Mouse (Mus musculus) right cerebral cortex, adult 2 months (tissue): ENCODE measurements around the gene Rab5a.
"Not testable (repeated sequence)": the region's sequence is repeated elsewhere in the genome, so short reads cannot be mapped to it uniquely, and the experiment has no call there.

Experiments
- DNase-seq, 2 experiments: peaks; one replicate each; pipeline ENCODE4 v3.0.0; 2021 to 2022; ENCODE audit warnings: low spot score in 2 of 2

Gene Rab5a

DNA sequence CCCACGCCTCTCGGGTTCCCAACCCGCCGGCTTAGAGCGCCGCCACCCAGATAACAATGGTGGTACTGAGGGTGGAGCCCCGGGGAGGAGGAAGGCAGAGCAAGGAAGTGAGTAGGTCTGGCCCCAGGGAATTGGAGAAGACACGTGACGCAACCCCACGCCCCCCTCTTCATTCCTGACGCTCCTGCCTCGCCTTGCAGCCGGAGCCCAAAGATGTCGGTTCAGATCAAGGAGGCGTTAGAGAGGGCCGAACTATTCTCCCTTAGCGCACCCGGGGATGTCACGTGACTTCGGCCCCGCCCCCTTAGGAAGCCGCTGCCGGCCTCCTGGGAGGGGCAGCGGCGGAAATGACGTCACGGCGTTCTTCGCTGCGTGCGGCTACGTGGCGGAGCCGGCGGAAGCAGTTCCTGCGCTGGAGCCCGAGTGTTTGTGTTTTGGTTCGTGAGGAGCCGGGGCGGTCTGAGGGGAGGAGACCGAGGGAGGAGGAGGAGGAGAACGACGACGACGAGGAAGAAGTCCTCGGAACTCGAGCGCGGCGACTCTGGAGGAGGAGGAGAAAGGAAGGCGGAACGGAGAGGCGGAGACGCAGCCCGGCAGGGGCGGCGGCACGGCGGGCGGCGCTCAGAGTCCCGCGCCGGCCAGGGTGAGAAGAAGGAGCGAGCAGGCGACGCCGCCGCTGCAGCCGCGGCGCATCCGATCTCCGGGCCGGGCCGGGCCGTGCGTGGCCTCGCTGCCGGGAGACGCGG, at the start of gene Rab5a:
Gene Rab5a (plus strand): TSS at position 377 of the 746 bp plus-strand sequence.
- DNase-seq, result peak; percentile 98 to 99

- no peak for DNase-seq
Observed at GRCm38 (mm10) chr17:53456152-53456551, 22.9 kb upstream of the Rab5a start.

- no peak for DNase-seq
Observed at GRCm38 (mm10) chr17:53456742-53457141, 22.3 kb upstream of the Rab5a start.

- peak; percentile 69 to 73 for DNase-seq
Observed at GRCm38 (mm10) chr17:53462603-53463495, 16.2 kb upstream of the Rab5a start, which contains the start of gene Efhb. Gene Efhb, minus strand, starts transcription at chr17:53463321.

GRCm38 (mm10) chr17:53463496-53463840, 15.6 kb upstream of the Rab5a start:
- no peak for DNase-seq

- no peak for DNase-seq
Observed at GRCm38 (mm10) chr17:53465569-53465968, 13.5 kb upstream of the Rab5a start.

DNA sequence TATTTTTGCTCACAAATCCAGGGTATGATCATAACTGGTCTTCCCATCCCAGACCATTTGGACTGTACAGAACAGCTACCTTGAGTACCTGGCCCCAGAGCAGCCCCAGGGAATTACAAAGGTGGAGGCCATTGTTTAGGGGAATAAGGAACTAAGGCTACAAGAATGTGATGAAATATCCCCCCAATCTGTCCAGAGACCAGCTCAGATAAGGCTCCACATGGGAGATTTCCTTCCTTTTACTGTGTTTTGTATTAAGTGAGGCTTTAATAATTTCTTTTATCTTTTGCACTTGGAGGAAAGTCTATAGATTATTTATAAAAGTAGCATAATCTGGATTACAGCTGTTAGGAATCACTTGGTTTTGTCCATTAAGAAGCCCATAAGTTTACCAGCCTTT, 10.3 kb upstream of the Rab5a start:
- DNase-seq, result no peak

DNA sequence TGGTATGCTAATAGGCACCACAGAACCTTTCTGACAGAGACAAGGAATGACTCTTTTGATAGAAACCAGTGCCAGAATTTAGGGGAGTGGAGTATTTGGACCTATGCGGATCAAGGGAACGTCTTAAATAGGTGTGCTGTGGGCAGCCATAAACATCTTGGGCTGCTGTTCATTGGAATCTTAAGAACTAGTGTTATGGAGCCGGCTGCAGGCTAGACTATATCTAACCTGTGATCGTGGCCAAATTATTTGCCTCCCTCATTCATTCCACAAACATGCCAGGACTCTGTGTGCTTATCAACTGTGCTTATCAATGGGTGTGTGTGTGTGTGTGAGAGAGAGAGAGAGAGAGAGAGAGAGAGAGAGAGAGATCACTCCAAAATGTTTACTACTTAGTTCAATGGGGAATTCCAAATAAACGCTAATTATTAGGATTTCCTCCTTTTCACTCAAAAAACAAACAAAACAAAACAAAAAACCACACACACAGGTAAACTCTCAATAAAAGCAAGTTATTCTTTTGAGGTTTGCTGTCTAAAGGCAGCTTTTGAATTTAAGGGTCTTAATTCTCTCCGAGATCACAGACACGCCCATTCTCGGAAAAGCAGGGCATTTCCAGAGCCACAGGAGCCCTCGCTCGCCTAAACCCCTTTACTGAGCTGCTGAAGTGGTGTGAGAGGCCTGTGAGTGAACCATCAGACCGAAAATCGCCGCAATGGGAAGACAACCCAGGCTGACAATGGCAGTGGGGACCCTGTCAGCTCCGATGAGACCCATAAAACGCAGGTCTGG, 772 bp upstream of the Rab5a start:
- no peak for DNase-seq

- peak; percentile 55 to 66 for DNase-seq
Observed at GRCm38 (mm10) chr17:53479604-53480041, 589 bp downstream of the Rab5a start.

GRCm38 (mm10) chr17:53480433-53480832, 1.4 kb downstream of the Rab5a start:
- no peak for DNase-seq

DNA sequence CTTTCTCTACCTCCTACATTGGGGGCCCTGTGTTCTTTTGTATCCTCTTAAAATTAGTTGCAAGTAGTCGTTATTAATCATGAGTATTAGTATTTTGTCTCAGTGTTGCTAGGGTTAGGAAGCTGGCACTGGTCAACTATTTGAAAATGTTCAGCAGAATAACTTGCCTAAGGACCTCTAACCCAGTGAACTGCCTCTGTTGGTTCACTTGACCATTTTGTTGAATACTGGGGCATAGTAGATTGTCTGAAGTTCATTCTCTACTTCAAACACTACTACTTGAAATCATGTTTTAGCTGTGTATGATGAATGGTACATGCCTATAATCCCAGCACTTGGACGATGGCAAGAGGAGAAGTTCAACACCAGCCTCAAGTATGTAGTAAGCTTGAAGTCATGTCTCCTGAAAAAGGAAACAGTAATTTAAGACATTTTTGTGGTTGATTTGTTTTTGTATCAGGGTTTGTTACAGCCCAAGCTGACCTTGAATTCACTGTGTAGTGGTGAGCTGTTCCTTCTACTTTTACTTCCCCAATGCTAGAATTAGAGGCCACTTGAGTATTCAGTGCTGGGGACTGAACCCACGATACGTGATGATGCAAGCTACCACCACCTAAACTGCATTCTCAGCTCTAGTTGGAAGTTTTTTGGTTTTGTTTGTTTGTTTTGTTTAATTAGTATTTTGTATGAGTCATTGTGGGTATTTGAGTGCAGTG, 9.4 kb downstream of the Rab5a start:
- DNase-seq, result no peak

DNA sequence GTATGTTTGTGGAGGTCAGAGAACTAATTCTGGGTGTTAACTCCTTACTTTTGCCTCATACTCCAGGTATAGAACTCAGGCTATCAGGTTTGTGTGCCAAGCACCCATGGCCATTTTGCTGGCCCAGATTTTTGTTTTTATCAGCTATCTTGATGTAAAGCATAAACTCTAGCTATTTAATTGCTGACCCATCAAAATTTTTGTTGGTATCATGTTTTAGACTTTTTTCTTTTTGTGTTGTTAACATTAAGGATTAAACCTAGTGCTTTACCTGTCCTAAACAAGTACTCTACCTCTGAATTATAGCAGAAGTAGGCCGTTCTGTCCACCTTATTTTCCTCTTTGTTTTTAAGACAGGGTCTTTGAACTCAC, 10.0 kb downstream of the Rab5a start:
- no peak for DNase-seq

DNA sequence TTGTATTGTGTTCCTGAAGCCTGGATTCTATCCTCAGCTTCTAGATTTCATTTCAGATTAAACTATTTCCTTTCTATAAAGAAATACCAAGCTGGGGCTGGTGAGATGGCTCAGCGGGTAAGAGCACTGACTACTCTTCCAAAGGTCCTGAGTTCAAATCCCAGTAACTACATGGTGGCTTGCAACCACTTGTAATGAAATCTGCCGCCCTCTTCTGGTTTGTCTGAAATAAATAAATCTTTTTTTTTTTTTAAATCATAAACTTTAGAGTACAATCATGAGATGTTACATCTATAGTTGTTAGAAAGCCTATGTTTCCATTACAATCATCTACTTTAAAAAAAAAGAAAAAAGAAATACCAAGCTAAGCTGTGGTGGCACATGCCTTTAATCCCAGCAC, 23.9 kb downstream of the Rab5a start:
- DNase-seq, result no peak

GRCm38 (mm10) chr17:53512311-53512951, 33.4 kb downstream of the Rab5a start:
- DNase-seq, result peak in 1 of 2 experiments; percentile 18

GRCm38 (mm10) chr17:53519364-53519763, 40.3 kb downstream of the Rab5a start:
- DNase-seq, result no peak

DNA sequence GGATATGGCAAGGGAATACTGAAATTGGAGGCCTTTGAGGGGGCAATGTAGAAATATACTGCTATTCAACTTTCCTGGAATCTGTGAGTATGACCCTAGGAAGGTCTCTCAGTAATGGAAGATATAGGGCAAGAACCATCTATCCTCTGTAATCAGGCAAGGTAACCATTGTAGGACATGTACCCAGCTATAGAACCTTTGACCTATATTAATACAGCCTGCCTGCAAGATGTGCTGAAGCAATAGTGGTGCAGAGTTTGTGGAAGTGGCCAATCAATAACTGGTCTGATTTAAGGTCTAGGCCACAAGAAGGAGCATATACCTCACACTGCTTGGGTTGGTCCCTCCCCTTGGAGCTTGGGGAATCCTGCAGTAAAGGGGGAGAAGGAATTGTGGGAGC, 41.5 kb downstream of the Rab5a start:
- no peak for DNase-seq

DNA sequence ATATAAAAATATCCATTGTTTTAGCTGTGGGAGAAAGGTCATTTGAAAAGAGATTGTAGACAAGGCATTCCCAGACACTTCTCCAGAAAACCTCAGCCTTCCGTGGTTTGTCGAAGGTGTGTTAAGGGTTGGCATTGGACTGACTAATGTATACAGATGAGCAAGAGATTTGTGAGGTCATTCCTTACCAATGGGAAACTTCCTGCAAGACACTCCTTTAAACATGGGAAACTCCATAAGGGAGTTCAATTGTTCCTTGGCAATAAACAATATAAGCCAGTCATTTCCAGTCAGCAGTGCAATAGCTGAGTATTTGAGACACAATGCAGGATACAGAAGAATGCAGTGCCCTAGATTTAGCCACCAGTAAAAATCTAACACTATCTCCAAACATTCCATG, 49.0 kb downstream of the Rab5a start:
- DNase-seq, result no peak

DNA sequence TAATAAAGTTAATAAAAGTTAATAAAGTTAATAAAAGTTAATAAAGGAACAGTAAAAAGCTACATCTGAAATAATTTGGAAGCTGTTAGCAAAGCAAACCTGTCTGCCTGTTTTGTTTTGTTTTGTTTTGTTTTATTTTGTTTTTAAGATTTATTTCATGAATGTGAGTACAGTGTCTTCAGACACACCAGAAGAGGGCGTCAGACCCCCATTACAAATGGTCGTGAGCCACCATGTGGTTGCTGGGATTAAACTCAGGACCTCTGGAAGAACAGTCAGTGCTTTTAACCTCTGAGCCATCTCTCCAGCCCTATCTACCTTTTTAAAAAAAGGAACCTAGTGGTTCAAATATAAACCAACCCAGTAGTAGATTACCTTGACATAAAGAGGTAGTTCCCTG, 52.1 kb downstream of the Rab5a start:
- no peak for DNase-seq

- no peak for DNase-seq
Observed at GRCm38 (mm10) chr17:53532425-53532824, 53.4 kb downstream of the Rab5a start.

DNA sequence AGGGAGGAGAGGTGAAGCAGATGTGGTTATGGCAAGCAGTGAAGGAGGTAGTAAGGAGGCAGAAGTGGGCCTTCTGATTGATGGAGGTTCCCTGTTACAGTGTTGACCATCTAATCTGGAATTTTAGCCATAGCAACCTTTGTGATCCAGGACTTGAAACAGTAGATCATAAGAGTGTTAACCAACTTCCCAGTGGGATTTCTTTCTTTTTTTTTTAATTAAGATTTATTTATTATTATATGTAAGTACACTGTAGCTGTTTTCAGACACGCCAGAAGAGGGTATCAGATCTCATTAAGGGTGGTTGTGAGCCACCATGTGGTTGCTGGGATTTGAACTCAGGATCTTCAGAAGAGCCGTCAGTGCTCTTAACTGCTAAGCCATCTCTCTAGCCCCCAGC, 60.3 kb downstream of the Rab5a start, which contains the start of gene Pp2d1:
Gene Pp2d1 (minus strand): TSS at position 101 of the 400 bp plus-strand sequence.
- DNase-seq, result not testable (repeated sequence)

- DNase-seq, result no peak
Observed at GRCm38 (mm10) chr17:53542536-53542935, 63.5 kb downstream of the Rab5a start.
